Mouse (Mus musculus): ENCODE measurements at regions not wholly inside any gene's neighbourhood (a gene's known extent, or its start where the extent isn't known, plus 50 kb on each side); places are given as distances from the start of the nearest gene placed in this dataset.

DNA sequence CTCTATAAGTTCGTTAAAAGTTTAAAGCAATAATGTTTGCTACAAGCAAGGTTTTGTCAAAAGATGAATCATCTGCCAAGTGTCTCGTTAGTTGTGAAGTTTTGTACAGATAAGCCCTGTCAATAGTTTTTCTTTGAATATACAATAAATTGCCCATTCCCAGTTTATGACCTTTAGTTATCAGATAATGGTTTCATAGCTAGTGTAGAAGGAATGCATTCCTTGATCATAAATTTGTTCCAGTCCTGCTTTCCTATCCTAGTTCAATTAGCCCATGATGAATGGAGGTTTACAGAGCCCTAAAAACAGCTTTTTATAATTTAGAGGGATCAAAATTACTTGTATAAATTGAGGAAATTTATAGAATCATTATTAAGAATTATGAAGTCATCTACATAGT is 62.5 kb upstream of the Lrch2 start:
- Histone ChIP-seq H3K4me2 (ENCODE audit: low read length) (no peak overlapping the region), H3K36me3 (ENCODE audit: control insufficient read depth, insufficient read depth) (no peaks in the 10 kb centered on the region), H3K4me3 (replicated peaks; ENCODE audit: low read length) (no peak overlapping the region), H3K27ac (ENCODE audit: low read length) (no peak overlapping the region), H3K27me3 (replicated peaks; ENCODE audit: control insufficient read depth, insufficient read depth, low read length) (no peaks in the 10 kb centered on the region), H3K9me3 (ENCODE audit: control insufficient read depth, low read length) (no peaks in the 10 kb centered on the region), H3K4me1 (replicated peaks; ENCODE audit: control insufficient read depth, insufficient read depth, low read length) (no peaks in the 10 kb centered on the region), H3K9ac (replicated peaks; ENCODE audit: low read depth, low read length) (no peak overlapping the region)
- ATAC-seq, result no peak
- WGBS, result 67% methylated on average over 2 of the region's 2 CpGs

DNA sequence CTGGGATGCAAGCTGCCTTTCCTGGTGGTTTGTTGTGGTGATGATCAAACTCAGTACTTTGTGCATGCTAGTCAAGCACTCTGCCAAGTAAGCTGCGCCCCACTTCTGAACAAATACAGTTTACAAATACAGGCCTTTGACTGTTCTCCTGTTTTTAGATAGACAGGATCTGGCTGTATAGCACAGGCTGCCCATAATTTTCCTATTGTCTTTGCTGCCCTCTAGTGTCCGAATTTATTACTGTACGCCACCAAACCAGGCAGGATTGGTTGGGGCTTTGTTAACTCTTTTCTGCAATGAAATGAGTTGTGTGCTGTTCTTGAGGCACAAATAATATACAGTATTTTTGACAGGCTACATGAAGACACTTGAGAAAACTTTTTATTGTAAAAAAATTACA is 54.8 kb upstream of the Lrch2 start:
- no peak overlapping the region for H3K27ac ChIP-seq (ENCODE audit: low read length)
- peak; percentile 82 for ATAC-seq
- no peaks in the 10 kb centered on the region for H3K27me3 ChIP-seq (replicated peaks; ENCODE audit: control insufficient read depth, insufficient read depth, low read length)
- WGBS, result 13% methylated on average over 3 of the region's 3 CpGs
- H3K36me3 ChIP-seq (ENCODE audit: control insufficient read depth, insufficient read depth), result no peaks in the 10 kb centered on the region
- H3K4me2 ChIP-seq (ENCODE audit: low read length), result no peak overlapping the region
- H3K4me1 ChIP-seq (replicated peaks; ENCODE audit: control insufficient read depth, insufficient read depth, low read length), result no peaks in the 10 kb centered on the region
- H3K4me3 ChIP-seq (replicated peaks; ENCODE audit: low read length), result no peak overlapping the region
- H3K9me3 ChIP-seq (ENCODE audit: control insufficient read depth, low read length), result no peaks in the 10 kb centered on the region
- no peak overlapping the region for H3K9ac ChIP-seq (replicated peaks; ENCODE audit: low read depth, low read length)

All from forebrain, embryonic 16.5 days (tissue).